Mouse (Mus musculus): Measurements from ENCODE around the gene Nav1. TPM values are rescaled to one million over a fixed set of nuclear protein-coding genes. Genes with fewer than 3 reads are reported as not detected.
A peak's percentile ranks its signal among the peaks of the same experiment; 100 is the strongest.

The Nav1 gene
- 10 to 100 TPM; 33.0 to 36.0 TPM for total RNA-seq (2021)
- long read RNA-seq, experiment 1, partial matches to known transcripts, result 2 of 8 reads
- long read RNA-seq, experiment 1, other reads (novel, unspliced or antisense), result 6 of 8 reads
- long read RNA-seq, experiment 2, partial matches to known transcripts, result 7 of 14 reads
- long read RNA-seq, experiment 2, other reads (novel, unspliced or antisense), result 7 of 14 reads

DNA sequence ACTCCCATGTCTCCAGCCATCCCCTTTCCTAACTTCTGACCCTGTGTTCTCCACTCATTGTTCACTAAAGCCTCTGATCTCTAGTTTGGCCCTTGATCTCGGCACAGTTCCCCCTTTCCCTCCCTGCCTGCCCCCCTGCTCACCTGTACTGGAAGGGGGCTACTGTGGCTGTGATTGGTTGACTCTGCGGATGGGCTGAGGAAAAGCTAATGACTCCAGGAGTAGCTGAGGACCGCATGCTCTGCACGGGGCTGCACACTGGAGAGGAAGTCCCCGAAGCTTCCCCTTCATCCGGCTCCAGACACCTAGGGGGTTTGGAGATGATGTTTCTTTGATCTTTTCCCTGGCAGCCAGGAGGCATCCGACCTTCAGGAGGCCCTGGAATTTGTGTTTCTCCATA, at the start of gene Nav1:
Gene Nav1, minus strand, starts transcription at position 277 of the 400 bp plus-strand sequence.
- no peak for DNase-seq (ENCODE audit: low spot score in 2 of 2)

DNA sequence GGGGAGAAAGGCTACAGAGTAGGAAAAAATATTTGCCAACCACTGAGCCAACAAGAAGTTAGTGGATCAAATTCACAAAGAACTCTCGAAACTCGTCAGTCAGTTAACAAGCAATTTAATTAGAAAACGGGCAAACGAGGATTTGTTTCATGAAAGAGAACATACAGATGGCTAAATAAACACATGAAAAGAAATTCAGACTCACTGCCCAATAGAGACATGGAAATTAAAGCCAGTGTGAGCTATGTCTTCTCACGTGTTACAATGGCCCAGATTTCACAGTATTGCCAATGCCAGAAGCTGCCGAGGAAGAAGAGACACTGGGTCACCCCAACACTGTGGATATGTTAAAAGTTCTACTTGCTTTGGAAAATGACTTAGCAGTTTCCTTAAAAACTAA, 46.8 kb upstream of the Nav1 start:
- no peak for DNase-seq (ENCODE audit: low spot score in 2 of 2)

DNA sequence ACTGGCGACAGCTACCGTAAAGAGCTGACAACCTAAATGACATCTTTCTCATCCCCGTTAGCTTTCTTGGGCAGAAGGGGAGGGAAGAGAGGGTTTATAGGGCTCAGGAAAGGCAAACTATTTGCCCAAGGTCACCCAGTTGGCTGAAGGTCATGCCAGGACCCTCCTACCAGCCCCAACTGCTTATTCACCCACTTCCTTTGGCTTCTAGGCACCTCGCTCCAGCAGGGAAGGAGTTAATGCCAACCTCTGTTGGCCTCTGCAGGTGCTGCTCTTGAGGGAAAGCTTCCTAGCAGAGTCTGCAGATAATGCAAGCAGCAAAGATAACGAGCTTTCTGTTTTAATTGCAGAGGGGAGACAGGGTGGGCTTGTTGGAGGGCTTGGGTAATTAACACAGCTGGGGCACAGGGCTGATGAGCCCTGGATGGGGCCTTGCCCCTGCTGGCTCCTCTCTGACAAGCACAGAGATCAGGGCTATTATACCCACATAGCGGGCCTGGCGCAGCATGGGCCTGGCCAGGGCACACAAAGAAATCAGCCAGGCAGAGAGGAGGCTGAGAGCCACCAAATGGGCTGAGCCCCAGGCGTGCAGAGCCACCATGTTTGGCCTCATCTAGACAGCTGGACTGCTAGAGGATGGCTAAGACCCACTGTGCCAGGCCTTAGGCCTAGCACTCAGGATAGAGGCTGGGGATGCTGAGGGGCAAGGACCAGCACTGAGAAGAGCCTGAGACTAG, 38.5 kb upstream of the Nav1 start:
- no peak for DNase-seq (ENCODE audit: low spot score in 2 of 2)

DNA sequence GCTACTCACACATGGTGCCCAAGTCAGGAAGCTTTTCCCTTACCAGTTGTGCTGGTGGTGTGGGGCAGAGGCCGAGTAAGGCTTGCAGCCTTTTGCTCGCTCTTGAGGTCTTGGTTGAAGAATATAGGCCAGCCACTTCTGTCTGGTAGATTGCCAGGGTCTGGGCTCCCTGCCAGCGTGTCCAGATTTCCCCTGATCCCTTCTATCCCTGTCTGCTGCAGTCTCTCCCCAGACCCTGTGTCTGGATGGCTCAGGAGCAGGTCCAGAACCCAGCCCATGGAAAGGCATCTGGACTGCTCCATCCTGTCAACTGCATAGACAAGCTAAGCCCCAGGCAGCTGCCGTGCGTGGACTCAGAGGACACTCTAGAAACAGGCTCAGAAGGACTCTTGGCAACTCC, 37.0 kb upstream of the Nav1 start:
- DNase-seq (ENCODE audit: low spot score in 2 of 2), result peak in 1 of 2 experiments; percentile 51

DNA sequence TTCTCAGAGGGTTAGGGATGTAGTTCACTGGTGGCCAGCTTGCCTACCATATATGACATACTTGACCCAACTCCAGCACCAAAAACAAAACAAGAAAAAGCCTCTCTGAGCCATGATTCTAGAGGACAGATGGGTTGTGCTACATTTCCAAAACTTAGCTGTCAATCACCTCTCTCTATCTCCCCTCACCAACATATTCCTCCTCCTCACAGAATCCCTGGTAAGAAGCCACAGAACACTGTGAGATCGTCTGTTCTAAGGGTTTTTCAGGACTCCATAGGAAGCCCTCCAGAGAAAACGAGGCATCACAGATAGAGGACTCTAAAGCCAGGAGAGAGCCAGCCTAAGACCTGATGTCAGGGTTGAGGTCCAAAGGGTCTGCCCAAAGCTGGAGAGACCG, 36.6 kb upstream of the Nav1 start:
- no peak for DNase-seq (ENCODE audit: low spot score in 2 of 2)

DNA sequence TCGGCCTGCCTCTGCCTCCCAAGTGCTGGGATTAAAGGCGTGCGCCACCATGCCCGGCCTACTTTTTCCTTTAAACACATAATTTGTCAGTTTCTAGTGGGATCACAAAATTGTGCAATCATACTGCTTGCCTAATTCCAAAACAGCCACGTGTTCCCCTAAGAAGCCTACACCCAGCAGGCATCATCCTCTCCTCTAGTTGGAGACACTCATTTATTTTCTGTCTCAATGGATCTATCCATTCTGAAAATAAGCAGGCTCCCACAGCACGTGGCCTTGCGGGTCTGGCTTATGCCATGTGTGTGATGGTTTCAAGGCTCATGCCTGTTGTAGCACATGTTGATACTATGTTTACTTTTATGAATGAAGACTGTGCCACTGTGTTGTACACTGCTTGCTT, 32.8 kb upstream of the Nav1 start:
- no peak for DNase-seq (ENCODE audit: low spot score in 2 of 2)

DNA sequence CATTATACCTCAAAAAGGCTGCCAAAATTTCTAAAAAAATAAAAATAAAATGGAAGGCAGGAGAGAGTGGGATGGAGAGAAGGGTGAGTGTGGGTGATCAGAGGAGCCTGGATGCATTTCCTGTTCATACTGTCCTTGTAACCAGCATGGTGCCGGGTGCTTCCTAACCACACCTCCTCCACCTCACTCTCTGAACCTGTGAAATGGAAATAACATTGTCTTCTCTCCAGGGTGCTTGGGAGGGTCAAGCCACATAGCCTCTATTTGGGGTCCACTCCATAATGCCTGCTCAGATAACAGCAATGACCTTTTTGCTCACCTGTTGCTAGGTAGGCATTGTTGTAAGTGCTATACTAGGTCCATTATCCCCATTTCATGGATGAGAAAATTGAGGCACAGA, 32.0 kb upstream of the Nav1 start:
- DNase-seq (ENCODE audit: low spot score in 2 of 2), result no peak

DNA sequence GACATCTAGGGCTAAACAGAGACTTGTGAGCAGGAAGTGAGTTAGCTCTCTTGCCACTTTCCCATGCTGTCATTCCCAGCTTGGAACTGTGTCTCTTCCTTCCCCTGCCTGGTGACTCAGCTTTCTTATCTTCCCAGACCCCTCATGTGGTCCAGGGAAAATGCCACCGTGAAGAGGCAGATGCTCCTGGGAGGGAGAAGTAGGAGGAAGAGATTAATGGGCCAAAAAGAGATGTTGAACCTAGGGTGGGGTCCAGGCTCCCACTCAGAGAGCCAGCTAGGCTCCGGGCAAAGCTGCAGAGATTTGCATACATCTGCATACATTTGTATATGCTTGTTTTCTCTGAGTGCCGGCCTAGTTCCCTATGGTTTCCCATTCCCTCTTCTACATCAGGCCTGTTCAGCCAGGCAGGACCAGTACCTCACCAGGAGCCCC, 30.5 kb upstream of the Nav1 start:
- DNase-seq (ENCODE audit: low spot score in 2 of 2), result no peak

DNA sequence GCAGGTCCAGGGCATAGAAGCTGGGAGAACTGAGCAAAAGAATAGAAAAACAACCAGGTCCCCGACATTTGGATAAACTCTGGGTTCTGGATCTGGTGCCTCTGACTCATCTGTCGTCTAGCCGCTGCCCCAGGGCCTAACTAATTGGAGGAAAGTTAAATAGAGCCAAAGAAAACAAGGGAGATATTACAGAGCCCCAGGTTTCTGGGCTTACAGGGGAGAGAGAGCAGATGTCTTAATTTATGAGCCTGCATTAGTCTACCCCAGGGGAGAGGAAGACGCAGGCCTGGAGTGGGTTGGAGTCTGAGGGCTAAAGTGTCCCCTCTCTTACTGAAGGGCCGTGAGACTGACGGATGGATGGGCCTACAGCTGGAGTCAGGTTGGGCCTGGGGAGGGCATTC, 29.0 kb upstream of the Nav1 start:
- DNase-seq (ENCODE audit: low spot score in 2 of 2), result no peak

DNA sequence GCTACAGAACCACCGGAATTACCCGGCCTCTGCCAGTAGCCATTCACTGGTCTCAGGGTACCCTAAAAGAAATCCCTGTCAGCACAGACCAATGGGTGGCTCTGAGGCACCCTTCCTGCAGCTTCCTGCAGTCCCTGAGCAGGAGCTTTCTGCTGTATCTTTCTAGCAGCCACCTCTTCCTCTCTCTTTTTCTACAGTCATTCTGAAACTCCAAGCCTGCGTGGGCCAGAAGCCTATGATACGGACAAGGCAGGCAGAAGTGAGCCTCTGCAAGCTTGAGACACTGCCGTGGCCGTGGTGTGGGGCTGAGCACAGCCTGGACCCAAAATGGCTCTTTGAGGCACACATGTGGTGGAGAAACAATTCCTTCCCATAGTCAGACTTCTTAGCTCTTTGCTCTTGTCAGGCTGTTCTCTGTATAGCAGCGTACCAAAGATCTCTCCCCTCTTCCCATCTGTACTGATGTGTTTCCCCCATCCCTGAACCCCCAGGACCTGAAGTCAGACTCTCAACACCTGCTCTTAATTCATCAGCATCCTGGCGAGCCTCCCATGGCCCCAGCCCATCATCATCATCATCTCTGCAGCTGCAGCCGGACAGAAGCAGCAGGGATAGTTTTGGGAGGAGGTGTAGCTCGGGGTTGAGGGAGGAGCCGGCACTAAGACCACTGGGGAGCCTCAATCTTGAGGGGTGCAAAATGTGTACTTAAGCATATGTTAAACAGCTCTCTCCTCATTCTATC, 28.4 kb upstream of the Nav1 start:
- DNase-seq (ENCODE audit: low spot score in 2 of 2), result no peak

DNA sequence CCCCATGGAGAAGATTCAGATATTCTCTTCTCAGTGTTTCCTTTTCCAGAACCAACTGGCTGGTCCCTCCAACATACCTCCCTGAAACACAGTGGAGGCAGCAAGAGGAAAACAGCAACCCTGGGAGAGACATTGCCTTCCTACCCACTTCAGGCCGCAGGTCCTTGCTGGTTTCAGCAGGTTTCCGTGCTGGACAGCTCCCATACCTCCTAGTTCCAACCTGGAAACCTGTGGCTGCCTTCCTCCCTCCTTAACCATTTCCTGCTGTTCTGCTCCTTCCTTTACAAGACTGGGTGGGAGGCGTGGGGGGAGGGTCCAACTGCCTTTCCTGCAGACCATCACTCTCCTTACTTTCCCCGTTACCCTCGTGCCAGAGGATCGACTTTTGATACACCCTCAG, 27.7 kb upstream of the Nav1 start:
- DNase-seq (ENCODE audit: low spot score in 2 of 2), result peak in 1 of 2 experiments; percentile 43

DNA sequence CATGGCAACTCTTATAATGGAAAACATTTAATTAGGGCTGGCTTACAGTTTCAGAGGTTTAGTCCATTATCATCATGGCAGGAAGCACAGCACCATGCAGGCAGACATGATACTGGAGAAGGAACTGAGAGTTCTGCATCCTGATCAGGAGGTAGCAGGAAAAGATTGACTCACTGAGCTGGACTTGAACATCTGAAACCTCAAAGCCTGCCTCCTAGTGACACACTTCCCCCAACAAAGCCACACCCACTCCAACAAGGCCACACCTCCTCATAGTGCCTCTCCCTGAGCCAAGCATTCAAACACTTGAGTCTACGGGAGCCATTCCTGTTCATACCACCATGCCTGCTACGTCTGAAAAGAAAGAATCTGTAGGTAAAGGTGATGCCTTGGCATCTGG, 26.8 kb upstream of the Nav1 start:
- DNase-seq (ENCODE audit: low spot score in 2 of 2), result no peak

DNA sequence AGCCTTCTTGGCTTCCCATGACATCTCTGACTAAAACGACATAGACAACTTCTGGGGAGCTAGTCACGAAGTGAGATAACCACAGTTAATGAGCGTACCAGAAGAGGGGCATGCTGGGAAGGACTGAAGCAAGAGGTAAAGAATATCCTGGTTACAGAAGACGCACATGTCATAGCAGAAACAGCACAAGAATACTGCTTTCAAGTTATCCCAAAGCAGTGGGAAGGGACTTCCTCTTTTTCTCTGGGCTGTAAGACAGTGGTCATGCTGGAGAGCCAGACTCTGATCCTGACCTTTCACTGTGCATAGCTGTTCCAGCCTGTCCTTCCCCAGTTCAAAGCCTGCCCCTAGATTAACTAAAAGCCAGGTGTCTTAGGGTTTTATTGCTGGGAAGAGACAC, 26.4 kb upstream of the Nav1 start:
- no peak for DNase-seq (ENCODE audit: low spot score in 2 of 2)

DNA sequence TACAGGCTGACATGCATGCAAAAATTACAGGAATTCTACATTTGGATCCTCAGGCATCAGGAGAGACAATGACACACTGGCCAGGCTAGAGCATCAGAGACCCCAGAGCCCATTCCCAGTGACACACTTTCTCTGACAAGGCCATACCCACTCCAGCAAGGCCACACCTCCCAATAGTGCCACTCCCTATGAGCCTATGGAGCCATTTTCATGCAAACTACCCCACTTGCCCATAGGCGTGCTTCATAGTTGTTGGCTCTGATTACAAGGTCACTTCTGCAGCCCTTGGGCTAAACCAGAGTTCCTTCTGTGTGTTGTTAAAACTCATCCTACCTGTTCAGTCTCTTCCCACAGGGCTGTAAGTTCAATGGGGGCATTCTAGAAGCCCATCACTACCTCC, 25.1 kb upstream of the Nav1 start:
- no peak for DNase-seq (ENCODE audit: low spot score in 2 of 2)

DNA sequence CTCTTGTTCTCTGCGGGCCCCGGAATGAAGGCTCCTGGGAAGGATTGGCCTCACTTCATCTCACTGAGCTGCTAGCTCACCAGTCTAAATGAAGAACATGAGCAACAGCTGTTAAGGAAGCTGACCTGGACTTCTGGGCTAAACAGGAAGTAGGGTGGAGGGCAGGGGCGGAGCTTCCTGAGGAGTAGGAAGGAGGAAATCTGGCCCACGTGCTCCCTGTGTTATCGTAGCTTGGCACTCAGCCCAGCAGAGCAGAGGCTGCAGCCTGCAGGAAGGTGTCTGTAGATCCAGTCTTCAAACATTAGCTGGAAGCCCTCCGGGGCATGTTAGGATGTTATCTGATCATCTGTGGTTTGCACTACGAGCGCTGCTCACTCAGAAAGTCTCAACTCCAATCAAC, 24.4 kb upstream of the Nav1 start:
- DNase-seq (ENCODE audit: low spot score in 2 of 2), result peak in 1 of 2 experiments; percentile 74

DNA sequence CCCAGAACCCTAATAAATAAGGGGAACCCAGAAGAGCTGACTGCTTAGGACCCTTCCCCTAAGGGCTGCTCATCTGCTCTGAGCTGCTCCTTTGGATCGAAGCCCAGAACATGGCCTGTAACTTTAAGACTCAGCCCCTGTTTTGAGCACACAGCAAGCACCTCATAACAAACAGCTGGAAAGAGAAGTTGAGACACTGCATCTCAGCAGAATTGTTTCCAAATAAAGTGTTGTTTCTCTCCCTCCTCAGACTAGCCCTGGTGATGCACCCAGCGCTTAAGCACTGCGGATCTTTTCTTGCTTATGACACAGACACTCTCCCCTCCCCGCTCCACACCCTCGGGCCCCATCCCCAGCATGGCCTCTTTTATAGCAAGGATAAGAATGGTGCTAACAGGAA, 22.8 kb upstream of the Nav1 start:
- DNase-seq (ENCODE audit: low spot score in 2 of 2), result no peak

DNA sequence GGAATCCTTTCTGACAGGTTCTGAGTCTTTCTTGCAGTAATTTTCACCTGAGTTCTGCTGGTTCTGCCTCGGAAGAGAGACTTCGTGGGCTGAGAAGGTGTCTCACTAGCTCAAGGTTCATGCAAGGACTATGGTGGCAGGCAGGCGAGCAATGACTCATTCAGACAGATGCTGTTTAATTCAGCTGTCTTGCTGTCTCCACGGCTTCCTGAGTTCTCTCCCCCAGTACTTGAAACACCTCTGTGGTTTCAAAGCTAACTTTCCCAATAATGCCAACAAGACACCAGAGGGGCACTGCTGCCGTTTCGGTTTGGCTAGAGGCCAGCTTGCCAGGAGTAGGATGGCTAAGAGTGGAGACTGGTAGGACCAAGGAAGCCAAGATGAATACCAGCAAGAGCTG, 19.1 kb upstream of the Nav1 start:
- DNase-seq (ENCODE audit: low spot score in 2 of 2), result no peak

DNA sequence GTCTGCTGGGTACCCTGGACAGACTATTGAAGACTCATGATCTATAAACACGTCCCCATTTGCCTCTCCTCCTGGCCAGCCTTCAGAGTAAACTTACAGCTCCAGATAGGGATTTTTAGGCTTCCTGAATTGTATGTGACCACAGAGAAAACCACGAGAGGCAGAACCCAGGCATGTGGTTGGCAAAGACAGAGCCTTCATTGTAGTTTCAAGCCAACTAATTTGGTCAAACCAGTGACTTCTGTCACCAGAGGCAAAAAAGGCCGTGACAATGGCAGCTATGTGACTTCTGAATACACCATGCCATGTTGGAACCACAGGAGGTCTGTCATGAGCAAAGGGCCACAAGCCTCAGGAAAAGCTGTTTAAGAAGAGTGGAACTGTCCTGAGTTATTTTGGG, 18.6 kb upstream of the Nav1 start:
- no peak for DNase-seq (ENCODE audit: low spot score in 2 of 2)

DNA sequence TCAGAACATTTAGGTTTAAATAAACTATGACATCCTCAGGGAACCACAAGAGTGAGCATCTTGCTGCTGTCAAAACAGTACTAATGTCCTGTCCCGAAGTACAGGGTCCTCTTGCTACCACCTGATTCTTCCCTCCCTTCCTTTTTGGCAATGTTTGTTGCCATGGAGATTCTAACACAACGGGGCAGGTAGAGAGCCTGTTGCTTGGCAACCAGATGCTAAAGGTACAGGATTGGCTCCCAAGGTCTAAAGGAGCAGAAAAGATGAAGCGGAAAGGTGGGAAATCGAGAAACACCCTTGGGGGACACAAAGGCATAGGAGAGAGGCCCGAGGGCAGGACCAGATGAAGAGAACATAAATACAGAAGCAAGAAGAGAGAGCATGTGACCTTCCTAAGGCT, 17.6 kb upstream of the Nav1 start:
- no peak for DNase-seq (ENCODE audit: low spot score in 2 of 2)

DNA sequence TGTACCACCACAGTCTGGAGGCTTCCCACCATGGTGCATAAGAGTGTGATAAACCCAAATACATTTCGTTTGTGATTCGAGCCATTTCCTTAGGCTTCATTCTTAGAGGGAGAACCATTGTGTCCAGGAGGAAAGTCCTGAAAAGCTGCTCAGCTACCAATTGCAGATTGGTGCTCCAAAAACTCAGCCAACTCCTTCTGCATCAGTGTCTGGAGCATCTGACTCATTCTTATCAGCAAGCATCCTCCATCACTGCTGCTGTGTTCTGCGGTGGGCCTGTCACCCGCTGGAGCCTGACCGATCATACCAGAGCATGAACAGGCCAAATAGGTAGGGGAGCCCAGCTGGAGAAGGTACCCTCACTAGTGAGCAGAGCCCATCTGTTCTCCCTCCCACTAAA, 16.0 kb upstream of the Nav1 start:
- DNase-seq (ENCODE audit: low spot score in 2 of 2), result no peak

DNA sequence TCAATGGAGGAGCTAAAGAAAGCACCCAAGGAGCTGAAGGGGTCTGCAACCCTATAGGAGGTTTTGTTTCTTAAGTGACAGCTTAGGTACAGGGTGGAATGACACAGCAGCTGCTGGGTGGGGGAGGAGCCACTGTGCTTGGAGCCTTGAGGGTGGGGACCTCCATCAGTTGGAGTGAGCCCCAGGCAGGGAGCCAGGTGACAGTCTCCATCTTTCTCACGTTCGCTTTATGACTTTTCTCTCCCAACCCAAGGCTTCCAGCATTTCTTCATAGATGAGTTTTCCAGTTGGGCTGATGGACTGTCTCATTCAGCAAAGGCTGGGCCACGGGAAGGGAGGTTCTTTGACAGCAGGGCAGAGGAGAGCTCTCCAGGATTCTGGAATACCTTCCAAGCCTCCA, 14.2 kb upstream of the Nav1 start:
- DNase-seq (ENCODE audit: low spot score in 2 of 2), result no peak

DNA sequence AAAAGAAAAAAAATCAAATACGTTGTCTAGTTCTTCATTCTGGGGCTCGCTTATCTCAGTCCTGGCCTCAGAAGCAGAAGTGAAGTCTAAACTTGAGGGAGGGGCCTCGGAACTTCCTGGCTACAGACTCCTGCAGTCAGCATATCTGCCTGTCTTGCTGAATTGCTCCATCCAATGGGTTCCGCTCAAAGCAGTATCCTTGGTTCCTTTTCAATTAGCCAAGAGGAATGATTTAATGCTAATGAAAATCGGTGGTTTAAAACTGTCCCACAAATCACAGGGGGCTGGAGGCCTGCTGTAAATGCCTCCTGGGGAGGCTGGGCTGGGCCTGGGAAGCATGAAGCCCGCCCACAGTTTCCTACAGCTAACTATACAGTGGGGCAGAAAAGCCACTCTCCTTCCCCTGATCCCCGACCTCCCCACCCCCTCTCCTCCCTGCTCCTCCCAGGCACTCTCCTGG, 12.9 kb upstream of the Nav1 start:
- no peak for DNase-seq (ENCODE audit: low spot score in 2 of 2)

All from gastrocnemius, postnatal 4 days (tissue).